Mouse (Mus musculus) left cerebral cortex, adult 11 months (tissue): Measurements from ENCODE around the gene Gm49358.

Source experiments
- DNase-seq: peaks from one replicate; pipeline ENCODE4 v3.0.0; 2022; ENCODE audit warnings: low spot score

The Gm49358 gene

GRCm38 (mm10) chr10:86778398-86779116, 14.8 kb downstream of the Gm49358 start, which contains the start of gene Nt5dc3:
TSS of gene Nt5dc3 (plus strand) at chr10:86779005.
- peak; percentile 91 for DNase-seq

GRCm38 (mm10) chr10:86779117-86779755, 15.5 kb downstream of the Gm49358 start:
- no peak for DNase-seq

GRCm38 (mm10) chr10:86779816-86780500, 16.2 kb downstream of the Gm49358 start:
- DNase-seq: no peak

GRCm38 (mm10) chr10:86781641-86782040, 17.9 kb downstream of the Gm49358 start:
- DNase-seq: no peak

GRCm38 (mm10) chr10:86782656-86783055, 18.9 kb downstream of the Gm49358 start:
- no peak for DNase-seq

- DNase-seq: no peak
Measured at GRCm38 (mm10) chr10:86783561-86783960, 19.8 kb downstream of the Gm49358 start.

- no peak for DNase-seq
Measured at GRCm38 (mm10) chr10:86784126-86784675, 20.4 kb downstream of the Gm49358 start.

- DNase-seq: no peak
Measured at GRCm38 (mm10) chr10:86785396-86785795, 21.6 kb downstream of the Gm49358 start.

- no peak for DNase-seq
Measured at GRCm38 (mm10) chr10:86786083-86786482, 22.3 kb downstream of the Gm49358 start.

GRCm38 (mm10) chr10:86788193-86788592, 24.4 kb downstream of the Gm49358 start:
- no peak for DNase-seq

GRCm38 (mm10) chr10:86789146-86789672, 25.4 kb downstream of the Gm49358 start:
- no peak for DNase-seq

GRCm38 (mm10) chr10:86791507-86792184, 27.9 kb downstream of the Gm49358 start:
- DNase-seq: no peak

- DNase-seq: no peak
Measured at GRCm38 (mm10) chr10:86793509-86793951, 29.8 kb downstream of the Gm49358 start.

GRCm38 (mm10) chr10:86794196-86794595, 30.4 kb downstream of the Gm49358 start:
- DNase-seq: no peak

- no peak for DNase-seq
Measured at GRCm38 (mm10) chr10:86794794-86795535, 31.2 kb downstream of the Gm49358 start.

- no peak for DNase-seq
Measured at GRCm38 (mm10) chr10:86796073-86796741, 32.4 kb downstream of the Gm49358 start.

- no peak for DNase-seq
Measured at GRCm38 (mm10) chr10:86807362-86807761, 43.6 kb downstream of the Gm49358 start.

- DNase-seq: no peak
Measured at GRCm38 (mm10) chr10:86808013-86808758, 44.4 kb downstream of the Gm49358 start.

GRCm38 (mm10) chr10:86810000-86810399, 46.2 kb downstream of the Gm49358 start:
- DNase-seq: no peak

- DNase-seq: no peak
Measured at GRCm38 (mm10) chr10:86810612-86811011, 46.8 kb downstream of the Gm49358 start.
